Mouse (Mus musculus): ENCODE measurements around the gene Sh3bp1. TPM values are rescaled to one million over a fixed set of nuclear protein-coding genes. Genes with fewer than 3 reads are reported as not detected.

The Sh3bp1 gene
- polyA plus RNA-seq, 1 experiment = 26.2 TPM

- no peak for TF ChIP-seq CTCF (conservative IDR thresholded peaks at IDR 0.05; ENCODE audit: insufficient read depth, insufficient read length, low read depth, low read length)
- TF ChIP-seq POLR2A (IDR thresholded peaks at IDR 0.05; ENCODE audit: low read depth, low read length) = no peak
- Histone ChIP-seq H3K4me1 (ENCODE audit: control insufficient read depth, insufficient read depth, low read length) (peaks cover 15% of the 10 kb centered on the region), H3K27me3 (replicated peaks; ENCODE audit: control insufficient read depth, insufficient read depth, low read length) (no peaks in the 10 kb centered on the region), H3K4me3 (ENCODE audit: insufficient read depth, low read depth, low read length) (no peak overlapping the region), H3K36me3 (ENCODE audit: control insufficient read depth, insufficient read depth, low read length) (no peaks in the 10 kb centered on the region), H3K27ac (ENCODE audit: insufficient read depth, low read depth, low read length) (no peak overlapping the region)
- no peak for DNase-seq
- WGBS = 95% methylated on average over 7 of the region's 7 CpGs
Measured at GRCm38 (mm10) chr15:78930801-78931426, 31.3 kb downstream of the Sh3bp1 start.

- Histone ChIP-seq H3K27ac (ENCODE audit: insufficient read depth, low read depth, low read length) (no peak overlapping the region), H3K4me3 (ENCODE audit: insufficient read depth, low read depth, low read length) (no peak overlapping the region), H3K36me3 (ENCODE audit: control insufficient read depth, insufficient read depth, low read length) (no peaks in the 10 kb centered on the region), H3K27me3 (replicated peaks; ENCODE audit: control insufficient read depth, insufficient read depth, low read length) (no peaks in the 10 kb centered on the region), H3K4me1 (ENCODE audit: control insufficient read depth, insufficient read depth, low read length) (peaks cover 12% of the 10 kb centered on the region)
- TF ChIP-seq CTCF (conservative IDR thresholded peaks at IDR 0.05; ENCODE audit: insufficient read depth, insufficient read length, low read depth, low read length) = peak; percentile 88
- no peak for TF ChIP-seq POLR2A (IDR thresholded peaks at IDR 0.05; ENCODE audit: low read depth, low read length)
- DNase-seq = peak; percentile 70
- 22% methylated on average over 3 of the region's 3 CpGs for WGBS
Measured at GRCm38 (mm10) chr15:78931577-78931976, 32.0 kb downstream of the Sh3bp1 start.

- Histone ChIP-seq H3K27me3 (replicated peaks; ENCODE audit: control insufficient read depth, insufficient read depth, low read length) (no peaks in the 10 kb centered on the region), H3K4me1 (ENCODE audit: control insufficient read depth, insufficient read depth, low read length) (0 out of 2 replicates have a peak, but pooled peaks cover 4% of the 10 kb centered on the region), H3K4me3 (ENCODE audit: insufficient read depth, low read depth, low read length) (peak within 1 kb of the TSS; percentile 83), H3K27ac (ENCODE audit: insufficient read depth, low read depth, low read length) (peak within 1 kb of the TSS; percentile 37; the same call in 1 of the 2 replicates), H3K36me3 (ENCODE audit: control insufficient read depth, insufficient read depth, low read length) (no peaks in the 10 kb centered on the region)
- WGBS = under 1% methylated on average over 42 of the region's 42 CpGs
- peak; percentile 93 for DNase-seq
- peak; percentile 20 for TF ChIP-seq POLR2A (IDR thresholded peaks at IDR 0.05; ENCODE audit: low read depth, low read length)
- TF ChIP-seq CTCF (conservative IDR thresholded peaks at IDR 0.05; ENCODE audit: insufficient read depth, insufficient read length, low read depth, low read length) = 0 out of 2 replicates have a peak, but pooled peaks have one; percentile 5
Measured at GRCm38 (mm10) chr15:78934784-78935320, 35.3 kb downstream of the Sh3bp1 start, which contains the start of gene Nol12. TSS of gene Nol12 (plus strand) at chr15:78934933.

GRCm38 (mm10) chr15:78936403-78936802, 36.8 kb downstream of the Sh3bp1 start:
- no peak for DNase-seq
- H3K4me1 ChIP-seq (ENCODE audit: control insufficient read depth, insufficient read depth, low read length) = 0 out of 2 replicates have a peak, but pooled peaks cover 4% of the 10 kb centered on the region
- no peak overlapping the region for H3K4me3 ChIP-seq (ENCODE audit: insufficient read depth, low read depth, low read length)
- WGBS = 89% methylated on average over 12 of the region's 12 CpGs
- no peak for TF ChIP-seq POLR2A (IDR thresholded peaks at IDR 0.05; ENCODE audit: low read depth, low read length)
- no peak for TF ChIP-seq CTCF (conservative IDR thresholded peaks at IDR 0.05; ENCODE audit: insufficient read depth, insufficient read length, low read depth, low read length)
- no peaks in the 10 kb centered on the region for H3K36me3 ChIP-seq (ENCODE audit: control insufficient read depth, insufficient read depth, low read length)
- H3K27me3 ChIP-seq (replicated peaks; ENCODE audit: control insufficient read depth, insufficient read depth, low read length) = no peaks in the 10 kb centered on the region
- no peak overlapping the region for H3K27ac ChIP-seq (ENCODE audit: insufficient read depth, low read depth, low read length)

- TF ChIP-seq CTCF (conservative IDR thresholded peaks at IDR 0.05; ENCODE audit: insufficient read depth, insufficient read length, low read depth, low read length) (no peak), POLR2A (IDR thresholded peaks at IDR 0.05; ENCODE audit: low read depth, low read length) (no peak)
- 0 out of 2 replicates have a peak, but pooled peaks cover 4% of the 10 kb centered on the region for H3K4me1 ChIP-seq (ENCODE audit: control insufficient read depth, insufficient read depth, low read length)
- no peaks in the 10 kb centered on the region for H3K36me3 ChIP-seq (ENCODE audit: control insufficient read depth, insufficient read depth, low read length)
- no peak overlapping the region for H3K4me3 ChIP-seq (ENCODE audit: insufficient read depth, low read depth, low read length)
- H3K27ac ChIP-seq (ENCODE audit: insufficient read depth, low read depth, low read length) = no peak overlapping the region
- DNase-seq = no peak
- H3K27me3 ChIP-seq (replicated peaks; ENCODE audit: control insufficient read depth, insufficient read depth, low read length) = no peaks in the 10 kb centered on the region
- 95% methylated on average over 10 of the region's 10 CpGs for WGBS
Measured at GRCm38 (mm10) chr15:78937311-78937710, 37.7 kb downstream of the Sh3bp1 start.

- no peaks in the 10 kb centered on the region for H3K27me3 ChIP-seq (replicated peaks; ENCODE audit: control insufficient read depth, insufficient read depth, low read length)
- H3K4me1 ChIP-seq (ENCODE audit: control insufficient read depth, insufficient read depth, low read length) = 0 out of 2 replicates have a peak, but pooled peaks cover 4% of the 10 kb centered on the region
- no peak for TF ChIP-seq POLR2A (IDR thresholded peaks at IDR 0.05; ENCODE audit: low read depth, low read length)
- TF ChIP-seq CTCF (conservative IDR thresholded peaks at IDR 0.05; ENCODE audit: insufficient read depth, insufficient read length, low read depth, low read length) = no peak
- H3K4me3 ChIP-seq (ENCODE audit: insufficient read depth, low read depth, low read length) = no peak overlapping the region
- H3K36me3 ChIP-seq (ENCODE audit: control insufficient read depth, insufficient read depth, low read length) = no peaks in the 10 kb centered on the region
- no peak overlapping the region for H3K27ac ChIP-seq (ENCODE audit: insufficient read depth, low read depth, low read length)
- 85% methylated on average over 2 of the region's 2 CpGs for WGBS
- no peak for DNase-seq
Measured at GRCm38 (mm10) chr15:78937963-78938362, 38.4 kb downstream of the Sh3bp1 start.

GRCm38 (mm10) chr15:78940325-78940724, 40.8 kb downstream of the Sh3bp1 start:
- no peak overlapping the region for H3K27ac ChIP-seq (ENCODE audit: insufficient read depth, low read depth, low read length)
- TF ChIP-seq POLR2A (IDR thresholded peaks at IDR 0.05; ENCODE audit: low read depth, low read length) = no peak
- no peak for TF ChIP-seq CTCF (conservative IDR thresholded peaks at IDR 0.05; ENCODE audit: insufficient read depth, insufficient read length, low read depth, low read length)
- DNase-seq = no peak
- WGBS = 90% methylated on average over 13 of the region's 13 CpGs
- no peak overlapping the region for H3K4me3 ChIP-seq (ENCODE audit: insufficient read depth, low read depth, low read length)
- 0 out of 2 replicates have a peak, but pooled peaks cover 4% of the 10 kb centered on the region for H3K4me1 ChIP-seq (ENCODE audit: control insufficient read depth, insufficient read depth, low read length)
- H3K36me3 ChIP-seq (ENCODE audit: control insufficient read depth, insufficient read depth, low read length) = no peaks in the 10 kb centered on the region
- H3K27me3 ChIP-seq (replicated peaks; ENCODE audit: control insufficient read depth, insufficient read depth, low read length) = no peaks in the 10 kb centered on the region
